Mouse (Mus musculus) bone marrow, adult 2 months (tissue): ENCODE data around the gene Gng2. TPM values are rescaled to one million over a fixed set of nuclear protein-coding genes. Genes with fewer than 3 reads are reported as not detected.
"Not testable (repeated sequence)": the region's sequence is repeated elsewhere in the genome, so short reads cannot be mapped to it uniquely, and the experiment has no call there.

Source experiments
- H3K27ac ChIP-seq: fragments of 200-500 bp; 2 replicates; pipeline ENCODE4 v1.5.1; 2012; ENCODE audit warnings: low read depth, mild to moderate bottlenecking, control low read depth, inconsistent platforms, low read length; ENCODE audit not compliant: control insufficient read depth, poor library complexity, insufficient read depth
- H3K4me1 ChIP-seq: fragments of 200-500 bp; 2 replicates; pipeline ENCODE4 v1.6.1; 2011; ENCODE audit warnings: low read length; ENCODE audit not compliant: control insufficient read depth, insufficient read depth
- H3K4me3 ChIP-seq: fragments of 200-500 bp; replicated peaks from 2 replicates; pipeline ENCODE3; 2011; ENCODE audit warnings: mild to moderate bottlenecking, low read depth, low read length, control low read depth; ENCODE audit not compliant: control insufficient read depth
- CTCF ChIP-seq: fragments of 200-500 bp; IDR thresholded peaks from 2 replicates; pipeline ENCODE4 v1.5.1; 2011; ENCODE audit warnings: low read length, control low read depth; ENCODE audit not compliant: control insufficient read depth, insufficient read depth
- POLR2A ChIP-seq: fragments of 200-500 bp; IDR thresholded peaks from 2 replicates; pipeline ENCODE4 v1.6.1; 2011; ENCODE audit warnings: low read depth, mild to moderate bottlenecking, control low read depth, low read length, borderline replicate concordance; ENCODE audit not compliant: control insufficient read depth
- WGBS: fragments of 180-500 bp; shearing (Covaris S2); methylation state at CpG from one replicate; pipeline ENCODE4 v1.1.7; 2018; 5-methylcytosine and 5-hydroxymethylcytosine counted together
- polyA plus RNA-seq: library from polyadenylated mRNA; stranded (reverse); fragments of >200 nt; gene quantifications from 2 replicates; pipeline ENCODE4 v1.2.4, GENCODE M21; 2011; ENCODE audit warnings: low replicate concordance; ENCODE audit not compliant: missing spikeins, insufficient read depth, insufficient read length

Gng2 gene
- polyA plus RNA-seq, 1 experiment = 23.1 TPM

DNA sequence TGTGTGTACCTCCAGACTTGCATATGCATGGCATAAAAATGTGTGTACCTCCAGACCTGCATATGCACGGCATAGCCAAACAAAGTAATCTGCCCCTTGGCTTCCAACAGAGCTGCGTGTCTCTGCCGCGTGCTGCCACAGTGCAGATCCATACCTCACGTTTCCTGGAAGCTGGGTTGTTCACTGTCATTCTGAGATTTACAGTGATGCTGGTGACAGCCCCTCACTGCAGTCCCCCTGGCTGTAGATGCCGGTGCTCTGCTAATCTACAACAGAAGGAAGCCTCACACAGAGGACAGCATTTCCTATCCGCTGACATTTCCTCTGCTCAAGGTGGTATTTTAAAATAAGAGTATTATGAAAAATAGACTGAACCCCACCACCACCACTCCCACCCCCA lies 57.6 kb downstream of the Gng2 start:
- Histone ChIP-seq H3K27ac (no peak overlapping the region), H3K4me3 (no peak overlapping the region), H3K4me1 (no peaks in the 10 kb centered on the region)
- TF ChIP-seq POLR2A (no peak), CTCF (no peak)
- WGBS = 68% methylated on average over 7 of the region's 7 CpGs

DNA sequence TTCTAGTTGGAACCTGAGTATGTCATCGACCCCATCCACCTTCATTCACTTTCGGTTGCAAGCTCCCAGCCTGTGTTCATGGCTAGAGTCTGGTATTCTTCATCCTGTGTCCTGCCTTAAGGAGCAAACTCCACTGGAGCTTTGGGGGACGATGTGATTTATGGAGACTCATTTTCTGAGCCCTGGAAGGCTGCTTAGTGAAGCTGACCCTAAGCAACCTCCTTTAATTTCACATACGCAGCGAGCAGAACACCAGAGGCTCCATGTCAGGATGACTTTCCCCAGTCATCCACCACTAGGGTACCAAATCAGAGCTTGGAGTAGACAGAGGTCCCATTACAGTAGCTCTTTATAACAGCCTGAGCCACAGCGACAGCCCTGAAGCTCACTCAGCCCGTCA lies 59.9 kb downstream of the Gng2 start:
- H3K4me1 ChIP-seq = no peaks in the 10 kb centered on the region
- WGBS = 85% methylated on average over 7 of the region's 7 CpGs
- H3K27ac ChIP-seq = no peak overlapping the region
- no peak overlapping the region for H3K4me3 ChIP-seq
- TF ChIP-seq POLR2A = no peak
- TF ChIP-seq CTCF = no peak

DNA sequence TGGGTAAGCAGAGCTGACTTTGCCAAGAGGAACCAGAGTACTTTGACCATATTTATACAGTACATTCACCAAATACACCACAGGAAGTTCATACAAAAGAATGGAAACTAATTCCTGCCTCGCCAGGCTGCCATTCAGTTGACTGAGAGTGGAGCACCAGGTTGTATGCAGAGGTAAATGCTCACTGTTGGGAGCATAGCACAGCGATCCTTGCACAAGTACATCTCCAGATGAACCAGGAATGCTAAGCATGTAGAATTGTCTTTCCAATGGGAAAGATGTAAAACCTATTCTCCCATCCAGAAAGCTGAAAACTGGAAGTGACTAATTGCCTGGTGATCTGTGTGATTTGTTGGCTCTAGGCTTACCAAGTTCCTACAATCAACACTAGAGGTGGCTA lies 61.1 kb downstream of the Gng2 start:
- 85% methylated on average over 2 of the region's 2 CpGs for WGBS
- no peak for TF ChIP-seq CTCF
- TF ChIP-seq POLR2A = no peak
- no peaks in the 10 kb centered on the region for H3K4me1 ChIP-seq
- H3K4me3 ChIP-seq = no peak overlapping the region
- no peak overlapping the region for H3K27ac ChIP-seq

DNA sequence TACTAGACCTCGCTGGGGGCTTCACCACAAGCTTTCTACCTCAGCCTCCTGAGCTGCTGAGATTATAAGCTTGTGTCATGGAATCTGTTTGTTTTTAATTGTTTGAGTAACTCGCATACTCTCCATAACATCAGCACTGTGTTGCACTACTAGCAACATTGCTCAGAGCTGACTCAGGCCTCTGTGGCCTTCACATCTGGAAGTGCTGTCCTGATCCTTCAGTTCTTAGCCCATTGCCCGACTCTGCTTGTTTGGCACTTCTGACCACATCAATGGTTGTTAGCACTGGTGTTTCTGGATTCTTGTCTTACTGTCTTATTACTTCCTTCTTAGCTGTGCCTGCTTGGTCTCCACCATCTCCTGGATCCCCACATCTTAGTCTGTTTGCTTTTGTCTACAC lies 64.5 kb downstream of the Gng2 start:
- Histone ChIP-seq H3K4me3 (no peak overlapping the region), H3K27ac (no peak overlapping the region), H3K4me1 (no peaks in the 10 kb centered on the region)
- 64% methylated on average over 3 of the region's 3 CpGs for WGBS
- TF ChIP-seq POLR2A (no peak), CTCF (no peak)

DNA sequence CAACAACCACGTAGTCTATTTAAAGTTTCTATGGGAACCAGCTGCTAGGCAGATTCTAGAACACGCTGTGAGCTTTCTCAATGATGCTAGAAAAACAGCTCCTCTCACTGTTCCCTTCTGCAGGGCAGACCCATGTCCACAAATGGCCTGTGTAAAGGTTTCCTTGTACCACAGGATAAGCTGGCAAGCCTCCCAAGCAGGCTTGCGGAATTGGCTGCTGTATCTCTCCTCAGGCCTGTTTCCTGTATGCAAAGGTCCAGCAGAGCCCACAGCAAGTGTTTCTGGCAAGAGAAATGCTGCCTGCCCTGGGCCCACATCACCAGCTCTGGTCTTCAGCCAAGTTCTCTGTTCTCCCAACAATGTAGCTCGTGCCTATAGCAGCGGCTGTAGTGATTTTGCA lies 71.8 kb downstream of the Gng2 start:
- TF ChIP-seq POLR2A (no peak), CTCF (no peak)
- Histone ChIP-seq H3K27ac (no peak overlapping the region), H3K4me3 (no peak overlapping the region), H3K4me1 (no peaks in the 10 kb centered on the region)
- WGBS = 27% methylated on average over 5 of the region's 5 CpGs

DNA sequence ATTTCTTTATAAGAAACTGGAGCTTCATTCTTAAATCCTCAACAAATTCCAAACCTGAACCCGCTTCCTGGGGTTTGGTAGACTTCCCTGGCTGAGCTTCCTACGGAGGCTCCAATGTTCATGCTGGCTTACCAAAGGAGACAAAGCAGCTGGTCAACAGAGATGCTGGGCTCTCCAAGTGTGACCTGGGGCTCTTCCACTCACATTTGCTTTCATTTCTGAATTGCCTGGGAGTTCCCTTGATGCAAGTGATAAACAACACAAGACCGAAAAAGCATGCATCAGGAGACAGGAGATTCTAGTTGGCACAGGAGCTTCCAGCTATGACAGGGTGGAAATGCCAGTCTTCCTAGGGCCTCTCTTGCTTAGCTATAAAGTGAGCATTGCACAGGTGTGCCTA lies 72.6 kb downstream of the Gng2 start:
- Histone ChIP-seq H3K27ac (no peak overlapping the region), H3K4me3 (no peak overlapping the region), H3K4me1 (no peaks in the 10 kb centered on the region)
- TF ChIP-seq POLR2A (no peak), CTCF (no peak)
- WGBS = 77% methylated on average over 3 of the region's 3 CpGs

DNA sequence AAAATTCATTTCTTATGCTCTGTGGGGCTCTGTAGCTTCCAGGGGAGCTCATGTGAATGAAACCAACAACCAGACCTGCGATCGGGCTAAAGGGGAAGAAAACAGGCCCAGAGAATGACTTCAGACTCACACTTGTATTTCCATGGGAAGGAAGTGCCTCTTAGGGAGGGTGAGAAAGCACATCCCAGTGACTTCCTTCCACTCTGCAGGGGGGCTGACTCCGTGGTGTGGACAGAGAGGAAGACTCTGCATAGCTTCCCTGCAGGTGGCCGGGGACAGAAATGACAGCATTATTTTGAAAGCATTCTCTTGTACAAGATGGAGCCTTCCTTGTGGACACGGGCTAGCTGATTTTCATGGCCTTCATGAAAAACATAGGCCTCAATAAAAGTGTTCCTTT lies 73.4 kb downstream of the Gng2 start:
- Histone ChIP-seq H3K4me3 (no peak overlapping the region), H3K4me1 (no peaks in the 10 kb centered on the region), H3K27ac (no peak overlapping the region)
- 20% methylated on average over 5 of the region's 5 CpGs for WGBS
- no peak for TF ChIP-seq CTCF
- TF ChIP-seq POLR2A = no peak

DNA sequence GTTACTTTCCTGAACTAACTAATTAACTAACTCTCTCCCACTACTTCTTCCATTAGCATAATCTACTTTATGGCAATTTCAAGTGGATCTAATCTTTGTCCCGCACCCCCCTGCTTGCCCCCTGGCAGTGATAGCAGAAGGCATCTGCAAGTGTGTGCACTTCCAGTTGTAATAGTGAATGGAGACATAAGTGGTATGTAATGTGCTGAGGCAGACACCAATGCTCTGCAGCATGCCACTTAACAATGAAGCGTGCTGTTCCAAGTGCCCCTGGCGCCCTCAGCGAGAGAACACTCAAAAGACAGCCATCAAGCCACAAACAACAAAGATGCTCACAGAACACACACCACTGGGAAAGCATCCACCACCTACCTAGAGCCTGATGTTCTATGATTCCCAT lies 76.9 kb downstream of the Gng2 start:
- Histone ChIP-seq H3K4me3 (no peak overlapping the region), H3K4me1 (no peaks in the 10 kb centered on the region), H3K27ac (no peak overlapping the region)
- TF ChIP-seq POLR2A = no peak
- TF ChIP-seq CTCF = no peak
- WGBS = 91% methylated on average over 4 of the region's 4 CpGs

DNA sequence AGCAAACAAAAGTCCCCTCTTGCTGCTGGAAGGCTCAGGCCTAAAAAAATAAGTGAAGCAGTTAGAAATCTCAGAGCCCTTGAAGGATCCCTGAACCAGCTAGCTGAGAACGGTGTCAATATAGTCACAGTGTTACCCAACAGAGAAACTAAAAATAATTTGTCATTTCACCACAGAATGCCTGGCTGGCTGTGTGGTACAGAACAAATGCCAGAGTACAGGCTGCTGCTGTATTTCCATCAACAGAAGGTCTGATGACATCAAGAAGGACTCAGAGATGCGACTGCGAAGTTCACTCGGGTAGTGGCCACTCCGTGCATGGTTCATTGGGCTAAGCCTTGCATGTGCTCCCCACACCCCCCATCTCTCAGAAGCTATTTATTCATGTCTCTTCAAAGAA lies 89.9 kb downstream of the Gng2 start:
- 81% methylated on average over 5 of the region's 5 CpGs for WGBS
- Histone ChIP-seq H3K4me1 (peaks cover 1% of the 10 kb centered on the region; the same call in 1 of the 2 replicates), H3K4me3 (no peak overlapping the region), H3K27ac (no peak overlapping the region)
- no peak for TF ChIP-seq POLR2A
- TF ChIP-seq CTCF = no peak

DNA sequence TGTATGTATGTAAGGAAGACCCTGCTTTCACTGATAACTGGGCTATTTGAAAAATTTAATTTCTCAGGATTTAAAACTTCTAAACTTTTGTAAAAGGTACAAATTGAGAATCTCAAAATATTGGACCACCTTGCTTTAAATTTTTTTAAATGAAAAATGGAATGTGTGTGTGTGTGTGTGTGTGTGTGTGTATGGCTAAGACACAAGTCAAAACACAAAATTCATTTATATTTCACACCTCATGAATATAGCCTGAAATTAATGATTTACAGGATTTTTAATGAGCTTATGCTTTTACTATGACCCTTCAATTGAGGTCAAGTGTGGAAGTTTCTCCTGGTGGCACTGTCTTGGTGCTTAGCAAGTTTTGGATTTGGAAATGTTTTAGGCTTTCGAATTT lies 93.0 kb downstream of the Gng2 start:
- not testable (repeated sequence) for H3K27ac ChIP-seq, H3K4me1 ChIP-seq, H3K4me3 ChIP-seq
- WGBS = 86% methylated on average over 1 of the region's 1 CpGs
